ENCODE assay signal across 8 mouse cellular contexts in the genomic region with DNA sequence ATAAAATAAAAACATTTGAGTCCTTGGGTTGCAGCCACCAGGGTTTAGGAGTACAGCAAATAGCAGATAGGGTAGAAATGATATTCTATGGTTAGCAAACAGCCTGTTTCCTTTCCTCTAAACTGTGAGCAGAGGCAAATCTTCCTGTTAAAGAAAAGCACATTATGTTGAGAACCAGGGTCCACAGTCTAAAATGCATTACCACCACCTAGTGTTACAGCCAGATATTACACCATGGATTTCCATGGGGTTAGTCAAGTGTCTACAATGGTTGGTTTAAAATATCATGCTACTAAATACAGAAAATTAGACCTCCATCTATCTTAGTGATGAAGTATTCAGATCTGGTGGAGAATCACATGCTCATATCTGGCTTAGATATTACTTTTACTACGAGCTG. TPM values are rescaled to one million over a fixed set of nuclear protein-coding genes. Genes with fewer than 3 reads are reported as not detected.
A peak's percentile ranks its signal among the peaks of the same experiment; 100 is the strongest.
DNase-seq lines count a peak whose midpoint lies in the region; ATAC-seq and TF ChIP-seq lines count a peak whose summit lies in the region.

No protein-coding gene starts in this region.

- H3K27ac ChIP-seq in gastrocnemius, adult 2 months, result no peak overlapping the region

- no peak overlapping the region for H3K4me3 ChIP-seq in gastrocnemius, adult 2 months

- peak; percentile 85 for ATAC-seq in megakaryocyte, adult 5-6 weeks (ENCODE audit: poor library complexity, severe bottlenecking)

- TF ChIP-seq CTCF in gastrocnemius, adult 2 months (IDR thresholded peaks at IDR 0.05), result peak; percentile 87

- intact Hi-C loops in gastrocnemius, adult 2 months (cut with DNase I), result loop anchor here (2.0 to 5.0 kb wide), 2 partner anchors 87 to 386 kb away; a partner anchor contains a TSS
- intact Hi-C loops in gastrocnemius, postnatal 36 days (cut with DNase I), result loop anchor here (5.0 to 10.0 kb wide), 2 partner anchors 204 to 387 kb away; no protein-coding TSS in a partner anchor

- no peak for DNase-seq in gastrocnemius, adult 2 months
- no peak for DNase-seq in gastrocnemius, postnatal 36 days
- DNase-seq in B cell, adult 2 months, result peak; percentile 28 to 35
- peak; percentile 75 for DNase-seq in adipocyte (ENCODE audit: low spot score)
- peak; percentile 17 to 88 for DNase-seq in frontal cortex, adult 2 months (ENCODE audit: extremely low spot score in 1 of 2, low spot score in 1 of 2)
- peak; percentile 74 for DNase-seq in kidney, postnatal 14 days
- DNase-seq in spleen, postnatal 14 days (ENCODE audit: low spot score in 2 of 2), result no peak

RNA-seq across cellular contexts. Expression of a gene that starts 30.2 kb away (rescaled TPM):
- 10 to 100 TPM; 10.7 to 11.5 TPM for total RNA-seq in gastrocnemius, adult 2 months (2021)
- total RNA-seq in gastrocnemius, postnatal 36 days (2021), result 1 to 10 TPM; 8.8 to 9.5 TPM
- 42.8 and 50.9 TPM in 2 replicates for polyA plus RNA-seq in frontal cortex, adult 2 months (2012; rRNA removed)
- total RNA-seq in megakaryocyte, adult 5-6 weeks (2015), result 73.5 and 82.3 TPM in 2 replicates
- 33.0 and 35.3 TPM in 2 replicates for total RNA-seq in megakaryocyte, adult 5-6 weeks (2017)

Comparison
In these comparisons a context has a peak if more than half of its experiments do, and no peak if none do; other contexts are left out.
1. DNase-seq: peak in B cell, adult 2 months (2 of 2), adipocyte (single experiment), frontal cortex, adult 2 months (2 of 2) and kidney, postnatal 14 days (single experiment); none in gastrocnemius, adult 2 months (single experiment), gastrocnemius, postnatal 36 days (0 of 2) and spleen, postnatal 14 days (0 of 2).